Mouse (Mus musculus) cortical plate, adult 2 months (tissue): Measurements from ENCODE around the gene Ctnnbl1.

Experiments used
- CTCF ChIP-seq: fragments of 200-500 bp; IDR thresholded peaks from 2 replicates; pipeline ENCODE4 v1.5.1; 2011; ENCODE audit warnings: mild to moderate bottlenecking, control low read depth, low read length; ENCODE audit not compliant: insufficient read depth; ENCODE audit errors: extremely low read depth
- POLR2A ChIP-seq: fragments of 200-500 bp; IDR thresholded peaks from 2 replicates; pipeline ENCODE4 v1.6.1; 2011; ENCODE audit warnings: mild to moderate bottlenecking, low read length, control low read depth; ENCODE audit not compliant: insufficient read depth; ENCODE audit errors: extremely low read depth

GRCm38 (mm10) chr2:157744619-157745018 is 7.4 kb downstream of the Ctnnbl1 start:
- TF ChIP-seq POLR2A: no peak
- no peak for TF ChIP-seq CTCF
